Mouse (Mus musculus) cerebellum, adult 2 months (tissue): ENCODE results near the gene Homer2. TPM values are rescaled to one million over a fixed set of nuclear protein-coding genes. Genes with fewer than 3 reads are reported as not detected.

Experiments
- DNase-seq, 2 experiments: peaks; one replicate each; pipeline ENCODE4 v3.0.0; 2021
- H3K27ac ChIP-seq: fragments of 200-500 bp; 2 replicates; pipeline ENCODE4 v1.5.1; 2012; ENCODE audit warnings: low read length, control low read depth, inconsistent platforms; ENCODE audit not compliant: insufficient read depth
- H3K27me3 ChIP-seq: fragments of 200-500 bp; 2 replicates; pipeline ENCODE4 v1.6.1; 2012; ENCODE audit warnings: inconsistent platforms, mild to moderate bottlenecking, low read length, moderate library complexity; ENCODE audit not compliant: control insufficient read depth, insufficient read depth
- H3K4me1 ChIP-seq: fragments of 200-500 bp; 2 replicates; pipeline ENCODE4 v1.6.1; 2011; ENCODE audit warnings: low read length; ENCODE audit not compliant: control insufficient read depth, insufficient read depth
- H3K4me3 ChIP-seq: fragments of 200-500 bp; replicated peaks from 2 replicates; pipeline ENCODE3; 2011; ENCODE audit warnings: mild to moderate bottlenecking, low read depth, low read length, control low read depth; ENCODE audit not compliant: insufficient read depth
- CTCF ChIP-seq: fragments of 200-500 bp; IDR thresholded peaks from 2 replicates; pipeline ENCODE4 v1.5.1; 2011; ENCODE audit warnings: low read depth, mild to moderate bottlenecking, control low read depth, low read length, moderate library complexity, borderline replicate concordance; ENCODE audit not compliant: insufficient read depth
- POLR2A ChIP-seq: fragments of 200-500 bp; IDR thresholded peaks from 2 replicates; pipeline ENCODE4 v1.6.1; 2011; ENCODE audit warnings: low read length, control low read depth, borderline replicate concordance; ENCODE audit not compliant: insufficient read depth
- WGBS: fragments of 180-500 bp; shearing (Covaris S2); methylation state at CpG from one replicate; pipeline ENCODE4 v1.1.7; 2018; 5-methylcytosine and 5-hydroxymethylcytosine counted together
- polyA plus RNA-seq: library from polyadenylated mRNA; depleted of rRNA; stranded (reverse); fragments of >200 nt; gene quantifications from 2 replicates; pipeline ENCODE4 v1.2.3, GENCODE M21; 2012; rRNA removed

Gene Homer2
- polyA plus RNA-seq = 10.0 and 10.2 TPM in 2 replicates

DNA sequence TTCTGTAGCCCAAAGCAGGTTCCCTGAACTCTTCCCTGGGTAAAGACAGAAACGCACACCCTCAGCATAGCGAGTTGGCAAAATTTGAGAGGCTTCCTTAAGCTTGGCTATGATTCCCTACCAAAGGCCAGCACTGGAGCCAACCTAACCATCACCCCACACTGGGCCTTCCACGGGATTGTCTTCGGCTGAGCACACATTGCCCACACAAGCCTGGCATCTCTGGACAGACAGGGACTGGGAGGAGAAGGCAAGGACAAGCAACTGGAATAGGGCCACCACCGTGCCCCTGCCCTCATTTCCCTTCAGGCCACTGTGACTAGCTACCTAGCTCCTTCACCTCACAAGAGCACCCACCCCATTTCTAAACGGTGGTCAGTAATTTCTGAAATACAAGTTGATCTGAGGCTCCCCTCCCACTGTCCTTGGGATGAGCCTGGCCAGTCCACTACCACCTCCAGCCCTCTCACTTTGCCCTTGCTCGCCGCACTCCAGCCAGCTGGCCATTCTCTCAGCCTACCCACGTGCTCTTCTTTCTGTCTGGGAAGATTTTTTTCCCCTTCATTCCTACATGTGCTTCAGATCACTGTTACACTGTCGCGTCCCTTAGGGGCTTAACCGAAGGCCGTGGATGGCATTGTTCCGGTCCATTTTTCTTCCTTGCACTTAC, at the start of gene Homer2:
Gene Homer2 (minus strand): TSS at position 57 of the 670 bp plus-strand sequence.
- Histone ChIP-seq H3K27me3 (no peaks in the 10 kb centered on the region; the same call in 1 of the 2 replicates), H3K4me3 (peak within 1 kb of the TSS; percentile 59), H3K4me1 (peaks cover 7% of the 10 kb centered on the region; the same call in 1 of the 2 replicates), H3K27ac (peak within 1 kb of the TSS; percentile 4; the same call in 1 of the 2 replicates)
- no peak for TF ChIP-seq CTCF
- no peak for TF ChIP-seq POLR2A
- 43% methylated on average over 14 of the region's 14 CpGs for WGBS
- DNase-seq = peak; percentile 39 to 40

GRCm38 (mm10) chr7:81747956-81748355, 40.6 kb upstream of the Homer2 start:
- TF ChIP-seq CTCF (no peak), POLR2A (no peak)
- H3K27ac ChIP-seq = no peak overlapping the region
- H3K4me3 ChIP-seq = no peak overlapping the region
- WGBS = 89% methylated on average over 3 of the region's 3 CpGs
- no peaks in the 10 kb centered on the region for H3K4me1 ChIP-seq
- no peaks in the 10 kb centered on the region for H3K27me3 ChIP-seq
- no peak for DNase-seq

GRCm38 (mm10) chr7:81744145-81744544, 36.8 kb upstream of the Homer2 start:
- Histone ChIP-seq H3K4me1 (no peaks in the 10 kb centered on the region), H3K4me3 (no peak overlapping the region), H3K27me3 (no peaks in the 10 kb centered on the region), H3K27ac (no peak overlapping the region)
- 58% methylated on average over 4 of the region's 4 CpGs for WGBS
- TF ChIP-seq CTCF (peak; percentile 72), POLR2A (no peak)
- DNase-seq = peak; percentile 26 to 29

- H3K27ac ChIP-seq = no peak overlapping the region
- H3K4me1 ChIP-seq = no peaks in the 10 kb centered on the region
- no peak for TF ChIP-seq CTCF
- TF ChIP-seq POLR2A = no peak
- 94% methylated on average over 7 of the region's 7 CpGs for WGBS
- no peak for DNase-seq
- no peak overlapping the region for H3K4me3 ChIP-seq
- H3K27me3 ChIP-seq = no peaks in the 10 kb centered on the region
These were observed 32.7 kb upstream of the Homer2 start for GRCm38 (mm10) chr7:81740010-81740409.

DNA sequence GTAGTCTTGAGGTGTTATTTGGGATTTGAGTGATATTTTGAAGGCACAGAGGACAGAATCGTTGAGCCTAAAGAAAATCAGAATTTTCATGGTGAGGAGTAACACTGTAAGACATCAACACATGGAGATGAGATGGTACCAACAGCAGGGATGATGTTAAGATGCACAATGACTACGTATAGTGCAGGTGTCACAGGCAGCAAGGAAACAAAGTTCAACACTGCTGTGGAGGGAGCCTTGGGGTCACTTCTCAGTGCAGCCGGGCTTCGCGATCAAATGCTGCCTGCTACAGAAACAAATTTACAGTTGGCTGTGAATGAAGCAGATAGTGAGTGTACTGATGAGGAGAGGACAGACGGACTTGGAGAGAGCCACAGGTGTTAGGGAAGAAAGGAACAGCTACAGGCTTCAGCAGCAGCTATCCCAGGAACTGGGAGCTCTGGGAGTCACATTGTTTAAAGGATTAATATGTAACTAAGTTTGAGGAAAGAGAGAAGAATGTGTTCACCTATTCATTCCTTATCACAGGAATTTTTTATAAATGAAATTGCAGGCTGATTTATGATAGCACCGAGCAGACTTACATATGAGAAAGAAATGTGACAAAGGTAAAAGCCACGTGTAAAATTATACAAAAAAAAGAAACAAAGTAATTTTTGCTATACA, 31.5 kb upstream of the Homer2 start:
- WGBS = 87% methylated on average over 8 of the region's 8 CpGs
- no peak for DNase-seq

DNA sequence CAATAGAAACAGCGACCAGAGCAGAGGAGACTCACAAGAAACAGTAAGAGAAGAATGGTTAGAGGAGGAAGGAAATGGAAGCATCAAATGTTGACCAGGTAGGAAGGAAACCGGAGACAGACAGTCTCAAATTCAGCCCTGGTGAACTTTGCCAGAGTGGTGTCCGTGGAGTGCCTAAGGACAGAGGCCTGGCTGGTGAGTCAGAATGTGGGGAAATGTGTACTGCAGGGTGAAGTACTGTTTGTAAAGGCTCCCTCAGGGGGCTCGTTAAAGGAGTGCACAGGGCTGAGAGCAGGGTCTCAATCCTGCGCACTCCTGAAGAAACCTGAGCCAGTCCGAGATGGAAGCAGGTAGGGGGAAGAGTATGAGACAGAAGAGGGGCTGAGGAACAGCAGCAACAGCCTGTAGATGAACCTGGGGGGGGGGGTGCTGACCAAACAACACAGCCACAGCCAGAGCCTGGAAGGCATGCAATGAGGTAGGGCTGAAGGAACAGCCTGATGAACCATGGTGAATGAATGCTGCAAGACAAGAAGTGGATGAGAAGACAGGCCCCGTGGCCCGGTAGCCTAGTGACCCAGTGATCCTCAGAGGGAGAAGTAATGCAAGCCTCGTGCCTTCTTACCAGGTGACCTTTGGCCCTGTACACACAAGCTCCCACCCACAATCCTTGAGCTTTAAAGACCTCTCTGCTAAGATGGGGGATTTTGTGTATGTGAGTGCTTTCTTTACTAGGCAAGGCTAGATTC, 28.1 kb upstream of the Homer2 start:
- no peak for TF ChIP-seq CTCF
- TF ChIP-seq POLR2A = no peak

More for the DNA sequence above, 31.5 kb upstream of the Homer2 start:
- Histone ChIP-seq H3K27ac (no peak overlapping the region), H3K4me3 (no peak overlapping the region), H3K4me1 (no peaks in the 10 kb centered on the region), H3K27me3 (no peaks in the 10 kb centered on the region)
- TF ChIP-seq CTCF (no peak), POLR2A (no peak)

DNA sequence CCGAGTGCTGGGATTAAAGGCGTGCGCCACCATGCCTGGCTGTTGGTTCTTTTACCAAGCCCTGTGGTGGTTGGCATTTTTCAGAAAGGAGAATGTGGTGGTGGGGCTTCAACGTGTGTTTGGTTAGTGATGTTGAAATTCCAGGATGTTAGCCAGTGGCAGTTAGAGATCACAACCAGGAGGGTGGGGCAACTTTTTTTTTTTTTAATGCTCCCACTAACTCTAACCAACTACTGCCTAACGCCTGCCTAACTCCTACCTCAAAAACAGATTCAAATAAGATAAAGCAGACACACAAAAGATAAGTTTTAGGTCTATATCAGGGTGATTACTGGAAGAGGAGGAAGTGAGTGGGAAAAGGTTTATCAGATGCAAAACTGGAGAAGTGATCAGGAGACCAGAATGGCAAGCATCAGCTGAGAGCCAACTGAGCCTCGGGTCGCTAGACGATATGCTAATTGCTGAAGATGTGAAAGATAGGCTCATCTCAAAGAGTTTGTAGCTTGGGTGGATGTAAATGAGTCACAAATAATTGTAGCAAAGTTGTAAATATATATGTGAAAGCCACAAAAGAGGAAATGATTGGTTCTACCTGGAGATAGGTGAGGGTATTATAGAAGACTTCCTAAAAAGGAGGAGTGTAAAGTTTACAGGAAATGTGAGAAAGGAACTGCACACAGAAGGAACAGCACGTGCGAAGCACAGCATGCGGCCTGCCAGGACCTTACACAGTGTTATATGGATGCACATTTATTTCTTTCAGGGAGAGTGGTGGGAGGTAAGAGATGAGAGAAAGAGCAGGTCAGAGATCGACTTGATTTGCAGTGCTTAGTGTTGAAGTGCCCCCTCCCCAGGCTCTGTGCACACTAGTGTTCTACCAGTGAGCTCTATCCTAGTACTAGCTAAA, 25.1 kb upstream of the Homer2 start:
- no peak for DNase-seq
- TF ChIP-seq POLR2A (no peak), CTCF (no peak)
- Histone ChIP-seq H3K4me3 (no peak overlapping the region), H3K4me1 (no peaks in the 10 kb centered on the region), H3K27me3 (no peaks in the 10 kb centered on the region), H3K27ac (no peak overlapping the region)
- 86% methylated on average over 12 of the region's 12 CpGs for WGBS

More for the DNA sequence above, 28.1 kb upstream of the Homer2 start:
- Histone ChIP-seq H3K27ac (no peak overlapping the region), H3K27me3 (no peaks in the 10 kb centered on the region), H3K4me1 (no peaks in the 10 kb centered on the region), H3K4me3 (no peak overlapping the region)
- WGBS = 74% methylated on average over 9 of the region's 9 CpGs
- no peak for DNase-seq
